Mouse (Mus musculus): ENCODE measurements at regions not wholly inside any gene's neighbourhood (a gene's known extent, or its start where the extent isn't known, plus 50 kb on each side); places are given as distances from the start of the nearest gene placed in this dataset.

- Histone ChIP-seq H3ac (ENCODE audit: control insufficient read depth, insufficient read length) (no peak overlapping the region), H3K27me3 (ENCODE audit: control insufficient read depth, insufficient read depth, insufficient read length) (peaks cover 4% of the 10 kb centered on the region), H3K4me3 (no peak overlapping the region), H3K4me2 (ENCODE audit: low read depth) (no peak overlapping the region), H3K79me2 (ENCODE audit: control insufficient read depth, insufficient read depth) (no peaks in the 10 kb centered on the region), H3K36me3 (ENCODE audit: control insufficient read depth, insufficient read depth) (no peaks in the 10 kb centered on the region)
- TF ChIP-seq MYOG (IDR thresholded peaks at IDR 0.05; ENCODE audit: control insufficient read depth in 1 of 3, insufficient read depth in 1 of 3, insufficient read length in 2 of 3, low read depth in 2 of 3) (no peak), REST (IDR thresholded peaks at IDR 0.05; ENCODE audit: insufficient read depth, insufficient read length) (no peak), MAX (IDR thresholded peaks at IDR 0.05; ENCODE audit: low read depth) (no peak), E2F4 (IDR thresholded peaks at IDR 0.05; ENCODE audit: insufficient read depth) (no peak), TCF12 (IDR thresholded peaks at IDR 0.05; ENCODE audit: insufficient read depth, poor library complexity, severe bottlenecking) (no peak)
These were observed 167.7 kb upstream of the Gypa start for GRCm38 (mm10) chr8:80325859-80326258.

GRCm38 (mm10) chr8:80325132-80325531 is 168.4 kb upstream of the Gypa start:
- Histone ChIP-seq H3K27me3 (ENCODE audit: control insufficient read depth, insufficient read depth, insufficient read length) (peaks cover 4% of the 10 kb centered on the region), H3K4me3 (no peak overlapping the region), H3K36me3 (ENCODE audit: control insufficient read depth, insufficient read depth) (no peaks in the 10 kb centered on the region), H3K4me2 (ENCODE audit: low read depth) (no peak overlapping the region), H3K79me2 (ENCODE audit: control insufficient read depth, insufficient read depth) (no peaks in the 10 kb centered on the region), H3ac (ENCODE audit: control insufficient read depth, insufficient read length) (no peak overlapping the region)
- no peak for TF ChIP-seq MAX (IDR thresholded peaks at IDR 0.05; ENCODE audit: low read depth)
- no peak for TF ChIP-seq USF1 (IDR thresholded peaks at IDR 0.05; ENCODE audit: low read depth)
- no peak for TF ChIP-seq TCF3 (IDR thresholded peaks at IDR 0.05; ENCODE audit: insufficient read length, low read depth)
- TF ChIP-seq MYOD1 (IDR thresholded peaks at IDR 0.05; ENCODE audit: control insufficient read depth in 1 of 3, insufficient read length in 2 of 3, low read depth in 2 of 3): no peak
- TF ChIP-seq SRF (IDR thresholded peaks at IDR 0.05; ENCODE audit: control insufficient read depth, insufficient read length, low read depth): no peak
- no peak for TF ChIP-seq CEBPB (IDR thresholded peaks at IDR 0.05; ENCODE audit: insufficient read depth, poor library complexity, severe bottlenecking)
- TF ChIP-seq REST (IDR thresholded peaks at IDR 0.05; ENCODE audit: insufficient read depth, insufficient read length): no peak
- TF ChIP-seq E2F4 (IDR thresholded peaks at IDR 0.05; ENCODE audit: insufficient read depth): no peak
- TF ChIP-seq POLR2AphosphoS2 (IDR thresholded peaks at IDR 0.05; ENCODE audit: insufficient read length, low read depth): no peak
- no peak for TF ChIP-seq TCF12 (IDR thresholded peaks at IDR 0.05; ENCODE audit: insufficient read depth, poor library complexity, severe bottlenecking)
- TF ChIP-seq POLR2A (IDR thresholded peaks at IDR 0.05; ENCODE audit: insufficient read length, low read depth): no peak
- TF ChIP-seq MYOG (IDR thresholded peaks at IDR 0.05; ENCODE audit: control insufficient read depth in 1 of 3, insufficient read depth in 1 of 3, insufficient read length in 2 of 3, low read depth in 2 of 3): no peak

DNA sequence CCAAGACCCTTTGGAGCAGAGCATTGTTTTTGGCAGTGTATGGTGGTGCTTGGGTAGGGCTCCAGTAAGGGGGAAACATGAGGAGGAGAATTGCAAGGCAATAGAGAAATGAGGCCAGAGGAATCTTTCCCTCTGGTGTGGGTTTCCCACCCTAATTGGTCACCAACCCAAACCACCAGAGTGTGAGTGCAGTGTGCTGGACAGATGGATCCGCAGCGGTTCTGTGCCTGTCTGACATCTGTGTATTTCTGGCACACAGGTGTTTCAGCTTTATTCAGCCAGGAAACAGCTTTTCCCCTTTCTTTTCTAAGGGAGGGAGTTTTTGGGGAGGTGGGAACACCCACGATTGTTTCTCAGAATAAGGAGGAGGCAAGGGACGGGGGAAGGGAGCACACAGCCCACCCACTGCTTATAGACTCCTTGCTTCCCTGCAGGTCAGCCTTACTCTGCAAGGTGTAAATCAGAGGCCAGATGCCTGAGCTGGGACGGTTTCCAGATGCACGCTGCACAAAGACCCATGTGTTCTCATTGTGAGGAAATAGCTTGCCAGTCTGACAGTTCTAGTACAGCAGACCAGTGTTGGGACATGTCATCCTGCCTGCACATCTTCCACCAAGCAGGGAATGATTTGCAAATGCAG is 175.2 kb upstream of the Gypa start:
- H3K79me2 ChIP-seq (ENCODE audit: control insufficient read depth, insufficient read depth): no peaks in the 10 kb centered on the region
- H3ac ChIP-seq (ENCODE audit: control insufficient read depth, insufficient read length): no peak overlapping the region
- peaks cover 25% of the 10 kb centered on the region for H3K27me3 ChIP-seq (ENCODE audit: control insufficient read depth, insufficient read depth, insufficient read length)
- TF ChIP-seq REST (IDR thresholded peaks at IDR 0.05; ENCODE audit: insufficient read depth, insufficient read length) (no peak), CEBPB (IDR thresholded peaks at IDR 0.05; ENCODE audit: insufficient read depth, poor library complexity, severe bottlenecking) (no peak), USF1 (IDR thresholded peaks at IDR 0.05; ENCODE audit: low read depth) (no peak), POLR2A (IDR thresholded peaks at IDR 0.05; ENCODE audit: insufficient read length, low read depth) (no peak), SRF (IDR thresholded peaks at IDR 0.05; ENCODE audit: control insufficient read depth, insufficient read length, low read depth) (no peak), TCF12 (IDR thresholded peaks at IDR 0.05; ENCODE audit: insufficient read depth, poor library complexity, severe bottlenecking) (no peak), MYOD1 (IDR thresholded peaks at IDR 0.05; ENCODE audit: control insufficient read depth in 1 of 3, insufficient read length in 2 of 3, low read depth in 2 of 3) (no peak), MAX (IDR thresholded peaks at IDR 0.05; ENCODE audit: low read depth) (no peak), E2F4 (IDR thresholded peaks at IDR 0.05; ENCODE audit: insufficient read depth) (no peak), POLR2AphosphoS2 (IDR thresholded peaks at IDR 0.05; ENCODE audit: insufficient read length, low read depth) (no peak)
- no peak overlapping the region for H3K4me2 ChIP-seq (ENCODE audit: low read depth)
- no peaks in the 10 kb centered on the region for H3K36me3 ChIP-seq (ENCODE audit: control insufficient read depth, insufficient read depth)
- H3K4me3 ChIP-seq: no peak overlapping the region

DNA sequence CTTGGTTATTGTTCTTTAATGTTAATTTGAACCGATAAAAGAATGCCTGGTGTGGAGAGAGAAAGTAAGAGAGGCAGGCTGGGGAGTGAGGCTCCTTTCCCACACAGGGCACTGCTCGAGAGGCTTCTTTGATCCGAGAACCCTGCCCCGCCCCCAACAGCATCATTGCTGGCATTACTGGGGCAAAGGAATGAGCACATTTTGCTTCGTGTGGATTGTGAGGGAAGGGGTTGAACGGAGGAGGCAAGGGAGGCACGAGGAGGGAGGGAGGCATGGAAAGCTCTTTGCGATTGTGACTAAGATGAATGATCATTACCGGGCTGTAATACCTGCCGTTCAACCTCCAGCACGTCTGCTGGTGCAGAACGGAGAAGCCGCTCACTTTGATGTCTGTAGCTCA is 178.2 kb upstream of the Gypa start:
- Histone ChIP-seq H3K79me2 (ENCODE audit: control insufficient read depth, insufficient read depth) (no peaks in the 10 kb centered on the region), H3K36me3 (ENCODE audit: control insufficient read depth, insufficient read depth) (no peaks in the 10 kb centered on the region), H3ac (ENCODE audit: control insufficient read depth, insufficient read length) (no peak overlapping the region), H3K27me3 (ENCODE audit: control insufficient read depth, insufficient read depth, insufficient read length) (peaks cover 25% of the 10 kb centered on the region), H3K4me2 (ENCODE audit: low read depth) (peak overlapping the region; percentile 60), H3K4me3 (no peak overlapping the region)
- TF ChIP-seq TCF3 (IDR thresholded peaks at IDR 0.05; ENCODE audit: insufficient read length, low read depth) (no peak), USF1 (IDR thresholded peaks at IDR 0.05; ENCODE audit: low read depth) (no peak)

- Histone ChIP-seq H3K36me3 (ENCODE audit: control insufficient read depth, insufficient read depth) (no peaks in the 10 kb centered on the region), H3ac (ENCODE audit: control insufficient read depth, insufficient read length) (no peak overlapping the region), H3K27me3 (ENCODE audit: control insufficient read depth, insufficient read depth, insufficient read length) (peaks cover 25% of the 10 kb centered on the region), H3K4me3 (no peak overlapping the region), H3K4me2 (ENCODE audit: low read depth) (peak overlapping the region; percentile 60), H3K79me2 (ENCODE audit: control insufficient read depth, insufficient read depth) (no peaks in the 10 kb centered on the region)
- TF ChIP-seq E2F4 (IDR thresholded peaks at IDR 0.05; ENCODE audit: insufficient read depth) (no peak), CEBPB (IDR thresholded peaks at IDR 0.05; ENCODE audit: insufficient read depth, poor library complexity, severe bottlenecking) (no peak), TCF12 (IDR thresholded peaks at IDR 0.05; ENCODE audit: insufficient read depth, poor library complexity, severe bottlenecking) (no peak), MYOD1 (IDR thresholded peaks at IDR 0.05; ENCODE audit: control insufficient read depth in 1 of 3, insufficient read length in 2 of 3, low read depth in 2 of 3) (no peak), USF1 (IDR thresholded peaks at IDR 0.05; ENCODE audit: low read depth) (no peak), REST (IDR thresholded peaks at IDR 0.05; ENCODE audit: insufficient read depth, insufficient read length) (no peak), MYOG (IDR thresholded peaks at IDR 0.05; ENCODE audit: control insufficient read depth in 1 of 3, insufficient read depth in 1 of 3, insufficient read length in 2 of 3, low read depth in 2 of 3) (no peak)
These were observed 178.8 kb upstream of the Gypa start for GRCm38 (mm10) chr8:80314826-80315225.
